Mouse (Mus musculus) hindlimb bud, embryonic 11.5 days (tissue): ENCODE results near the gene Acvr1.

ENCODE experiments used
- DNase-seq: peaks from one replicate; pipeline ENCODE4 v3.0.0-alpha.2; 2012; ENCODE audit warnings: low read depth, low spot score; ENCODE audit errors: extremely low spot score

Acvr1 gene

GRCm38 (mm10) chr2:58557045-58557845 is 9.7 kb downstream of the Acvr1 start:
- no peak for DNase-seq

- no peak for DNase-seq
These were observed 14.7 kb downstream of the Acvr1 start for GRCm38 (mm10) chr2:58552296-58552695.

DNA sequence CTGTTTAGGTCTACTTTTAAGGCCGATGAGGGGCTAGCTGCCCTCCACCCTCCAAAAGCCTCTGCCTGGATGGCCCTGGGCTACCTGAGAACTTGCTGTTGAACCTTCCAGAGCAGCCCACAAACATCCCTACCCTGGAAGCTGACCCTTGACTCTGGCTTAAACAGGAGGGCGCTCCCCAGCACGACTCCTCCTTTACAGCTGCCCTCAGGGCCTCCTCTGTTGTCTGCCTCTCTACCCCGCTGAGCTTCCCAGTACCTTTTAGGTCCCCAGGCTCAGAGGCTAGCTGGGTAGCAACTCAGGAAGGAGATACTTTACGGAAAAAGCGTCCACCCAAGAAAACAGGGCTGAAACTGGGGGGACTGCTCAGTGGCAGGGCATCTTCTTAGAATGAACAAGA is 15.1 kb downstream of the Acvr1 start:
- DNase-seq = no peak

DNA sequence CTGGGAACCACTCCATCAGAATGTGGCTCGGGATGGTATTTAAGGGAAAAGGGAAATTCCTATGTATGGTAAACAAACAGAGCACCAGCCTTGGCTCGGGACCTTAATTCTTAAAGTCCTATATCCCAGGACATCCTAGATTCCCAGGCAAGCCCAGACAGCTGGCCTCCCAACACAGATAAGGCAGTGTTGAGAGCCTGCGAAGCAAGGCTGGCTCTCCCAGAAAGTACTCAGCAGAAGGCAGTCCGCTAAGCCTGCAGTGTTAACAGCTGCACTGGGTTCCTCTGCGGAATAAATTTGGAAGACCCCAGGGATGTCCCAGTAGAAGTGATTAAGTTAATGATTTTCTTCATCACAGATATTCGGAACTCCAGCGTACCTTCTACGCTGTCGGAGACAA is 16.5 kb downstream of the Acvr1 start:
- no peak for DNase-seq

DNA sequence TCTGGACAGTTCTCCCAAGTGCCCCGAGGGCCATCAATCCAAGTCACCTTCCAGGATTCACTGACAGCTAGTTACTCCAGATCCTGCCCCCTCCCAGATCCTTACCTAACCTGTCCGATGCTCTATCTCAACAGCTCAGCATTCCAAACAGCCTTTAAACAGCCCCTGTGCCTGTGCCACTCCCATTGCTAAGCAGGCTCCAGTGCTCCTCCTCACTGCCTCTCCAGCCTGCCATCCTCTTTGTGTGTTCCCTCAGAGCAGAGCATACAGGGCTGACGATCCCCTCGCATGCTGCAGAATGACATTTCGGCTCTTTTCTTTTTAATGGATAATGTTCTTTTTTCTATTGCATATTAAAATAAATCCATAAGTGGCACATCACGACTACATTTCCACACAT is 17.0 kb downstream of the Acvr1 start:
- no peak for DNase-seq

GRCm38 (mm10) chr2:58548943-58549342 is 18.0 kb downstream of the Acvr1 start:
- DNase-seq = no peak

DNA sequence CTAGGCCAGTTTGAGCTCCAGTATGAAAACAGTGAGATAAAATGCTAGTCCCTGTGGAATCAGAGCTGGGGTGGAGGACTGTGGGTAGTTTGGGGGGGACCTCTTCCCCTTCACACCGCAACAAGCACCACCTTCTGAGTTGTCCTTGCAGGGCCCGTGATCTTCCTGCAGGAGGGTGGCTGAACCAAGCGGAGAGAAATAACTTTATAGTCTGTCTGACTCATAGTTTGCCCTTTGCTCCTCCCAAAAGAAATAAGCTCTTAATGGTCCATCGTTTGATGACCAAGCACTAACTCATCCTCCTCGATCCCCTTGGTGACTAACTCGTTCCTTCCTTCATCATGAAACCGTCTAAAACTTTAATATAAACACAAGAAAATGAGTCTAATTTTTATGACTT is 20.7 kb downstream of the Acvr1 start:
- DNase-seq = no peak

DNA sequence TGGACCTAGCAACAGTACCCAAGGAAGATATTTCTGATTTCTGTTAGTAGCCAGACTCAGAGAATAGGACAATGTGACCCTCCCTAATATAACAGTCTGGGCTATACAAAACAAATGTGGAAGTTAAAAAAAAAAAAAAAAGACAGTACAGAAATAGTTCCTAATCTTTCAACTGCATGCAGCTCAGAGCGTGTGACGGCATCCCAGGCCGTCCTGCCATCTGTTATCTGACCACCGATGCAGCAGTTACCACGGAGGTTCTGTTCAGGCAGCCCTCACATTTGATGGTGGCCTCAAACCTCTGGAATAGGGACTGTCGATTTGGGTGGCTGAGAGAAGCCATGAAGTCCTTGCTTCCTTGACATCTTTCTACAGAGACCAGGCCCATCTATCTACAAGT is 22.6 kb downstream of the Acvr1 start:
- no peak for DNase-seq

DNA sequence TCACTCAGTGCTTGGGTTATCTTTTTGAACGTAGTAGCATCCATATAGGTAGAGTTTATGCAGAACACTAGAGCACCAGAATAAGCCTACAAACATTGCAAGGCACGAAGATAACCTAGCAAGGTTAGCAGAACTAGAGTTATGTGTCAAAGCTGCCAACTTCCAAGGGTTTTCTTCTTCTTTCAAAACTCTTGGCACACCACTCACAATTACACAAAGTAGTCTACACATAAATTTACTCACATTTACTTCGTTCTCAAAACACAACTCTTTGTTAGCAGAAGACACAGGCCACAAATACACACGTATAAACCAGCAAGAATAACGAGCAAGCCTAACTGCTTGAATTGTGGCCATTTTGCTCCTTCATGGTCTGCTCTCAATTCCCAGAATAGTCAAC is 23.7 kb downstream of the Acvr1 start:
- no peak for DNase-seq

- no peak for DNase-seq
These were observed 28.8 kb downstream of the Acvr1 start for GRCm38 (mm10) chr2:58538196-58538595.

DNA sequence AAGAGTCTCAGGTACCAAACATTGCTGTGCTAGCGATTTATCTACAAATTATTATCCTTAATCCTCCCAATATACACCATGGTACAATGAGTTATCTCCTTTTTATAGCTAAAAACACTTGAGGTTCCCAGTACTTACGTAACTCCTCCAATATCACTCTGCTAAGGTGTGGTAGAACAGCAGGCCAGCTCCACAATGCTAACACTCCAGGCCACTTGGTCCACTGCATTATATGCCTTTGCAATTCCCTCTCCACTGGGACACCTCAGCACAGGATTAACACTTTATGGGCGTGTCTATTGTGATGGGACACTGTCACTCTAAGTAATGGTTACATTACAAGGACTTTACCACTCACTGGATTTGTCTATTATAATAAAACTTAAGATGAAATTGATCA is 30.2 kb downstream of the Acvr1 start:
- no peak for DNase-seq

DNA sequence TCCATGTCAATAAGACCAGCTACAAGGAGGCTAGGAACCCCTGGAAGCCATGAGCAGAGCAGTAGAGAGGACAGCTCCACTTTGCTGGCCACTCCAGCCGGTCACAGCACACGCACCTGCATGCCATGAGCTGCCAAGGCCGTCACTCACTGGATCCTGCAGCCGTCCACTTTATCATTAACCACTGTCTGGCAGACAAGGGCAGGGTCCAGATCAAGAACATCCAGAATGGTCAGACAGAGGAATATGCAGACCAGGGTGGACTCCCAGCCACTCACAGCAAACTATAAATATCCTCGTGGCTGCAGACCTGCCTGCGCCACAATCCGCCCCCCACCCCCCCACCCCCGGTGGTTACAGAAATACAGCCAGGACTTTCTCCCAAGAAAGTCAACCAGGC is 31.7 kb downstream of the Acvr1 start:
- DNase-seq = no peak

GRCm38 (mm10) chr2:58534379-58534778 is 32.6 kb downstream of the Acvr1 start:
- DNase-seq = no peak

- DNase-seq = peak; percentile 26
These were observed 33.4 kb downstream of the Acvr1 start for GRCm38 (mm10) chr2:58533521-58534001.

GRCm38 (mm10) chr2:58532260-58532850 is 34.6 kb downstream of the Acvr1 start:
- DNase-seq = peak; percentile 46

DNA sequence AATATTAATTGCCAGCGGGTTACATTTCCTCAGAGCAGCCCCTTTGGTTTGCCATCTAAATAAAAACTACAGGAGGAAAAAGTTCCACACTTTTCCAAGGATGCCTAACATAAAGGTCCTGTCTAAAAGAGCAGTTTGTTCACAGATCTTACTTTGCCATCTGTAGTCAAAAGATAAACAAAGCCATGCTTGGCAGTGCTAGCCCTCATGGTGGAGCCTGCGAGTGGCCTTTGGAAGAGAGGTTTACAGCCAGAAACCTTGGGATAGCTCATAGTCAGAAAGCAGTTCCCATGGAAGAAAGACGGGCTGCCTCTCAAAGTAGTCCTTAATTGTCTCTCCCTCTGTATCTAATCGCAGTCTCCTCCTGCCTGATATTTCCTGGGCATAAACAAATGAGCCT is 36.4 kb downstream of the Acvr1 start:
- no peak for DNase-seq

DNA sequence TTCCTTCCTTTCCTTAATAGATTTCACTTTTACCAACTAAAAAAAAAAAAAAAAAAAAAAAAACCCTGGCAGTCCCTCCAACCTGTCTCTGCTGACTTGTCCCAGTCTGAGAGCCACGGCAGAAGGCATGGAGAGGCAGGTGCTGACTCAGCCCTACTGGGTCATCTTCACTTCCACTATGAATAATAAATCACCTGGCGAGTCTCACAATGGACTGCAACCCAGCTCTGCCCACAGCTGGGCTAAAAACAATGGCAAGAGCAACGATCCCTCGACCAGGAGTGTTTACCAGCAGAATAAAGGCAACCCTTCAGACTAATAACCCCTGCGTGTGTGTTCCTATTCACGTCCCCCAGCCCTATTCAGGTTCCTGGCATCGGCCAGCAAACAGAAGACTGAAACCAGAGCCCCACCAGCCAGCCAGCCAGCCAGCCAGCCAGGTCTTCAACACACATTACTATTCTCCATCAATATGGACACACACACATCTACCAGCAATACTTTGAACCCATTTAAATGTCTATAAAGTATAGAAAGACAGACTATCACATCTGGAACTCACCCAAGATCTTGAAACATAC is 37.0 kb downstream of the Acvr1 start:
- DNase-seq = no peak

DNA sequence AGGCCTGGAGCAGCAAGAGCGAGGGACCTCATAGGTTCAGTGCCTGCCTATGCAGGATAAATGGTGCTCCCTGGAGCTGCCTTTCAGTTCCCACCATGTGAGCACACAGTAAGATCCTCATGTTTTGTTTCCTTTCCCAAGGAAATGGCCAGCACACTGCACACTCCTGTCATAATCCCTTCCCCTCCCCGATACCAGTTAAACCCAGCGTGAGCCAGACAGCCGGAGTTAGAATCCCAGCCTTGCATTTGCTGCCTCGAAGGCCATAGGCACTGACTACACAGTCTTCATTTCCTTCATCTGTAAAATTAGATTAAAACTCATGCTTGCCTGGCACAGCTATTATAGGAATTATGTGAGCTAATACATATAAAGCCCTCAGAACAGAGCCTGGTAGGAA is 37.6 kb downstream of the Acvr1 start:
- no peak for DNase-seq

GRCm38 (mm10) chr2:58527786-58528185 is 39.2 kb downstream of the Acvr1 start:
- DNase-seq = no peak

GRCm38 (mm10) chr2:58524356-58524755 is 42.6 kb downstream of the Acvr1 start:
- no peak for DNase-seq

GRCm38 (mm10) chr2:58523894-58524293 is 43.1 kb downstream of the Acvr1 start:
- DNase-seq = no peak

DNA sequence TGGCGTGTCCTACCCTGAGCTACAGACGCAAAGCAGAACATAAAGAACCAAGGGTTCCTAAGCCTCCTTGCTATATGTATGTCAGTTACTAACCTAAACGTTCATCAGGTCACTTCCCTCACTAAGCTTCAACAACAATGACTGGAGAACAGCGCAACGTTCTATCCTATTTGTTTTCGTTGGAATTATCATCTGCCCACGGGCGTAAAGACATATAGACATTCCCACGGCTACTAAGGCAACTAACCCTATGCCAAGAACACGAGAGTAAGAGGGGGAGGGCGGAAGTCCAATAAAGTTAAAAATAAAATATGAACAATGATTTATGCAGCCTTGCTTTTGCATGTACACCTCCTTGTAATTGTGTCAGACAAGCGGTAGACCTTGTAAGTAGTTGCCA is 43.9 kb downstream of the Acvr1 start:
- DNase-seq = no peak
